Mouse (Mus musculus): Measurements from ENCODE around the gene Dlx2.

GRCm38 (mm10) chr2:71550330-71550729 is 3.8 kb upstream of the Dlx2 start:
- TF ChIP-seq CTCF (IDR thresholded peaks at IDR 0.05; ENCODE audit: control insufficient read depth, insufficient read depth, low read length) (no peak), POLR2A (IDR thresholded peaks at IDR 0.05; ENCODE audit: borderline replicate concordance, control insufficient read depth, low read depth, low read length) (no peak)
